Mouse (Mus musculus) gastrocnemius, adult 8-10 months (tissue): ENCODE measurements around the gene Adamtsl3. TPM values are rescaled to one million over a fixed set of nuclear protein-coding genes. Genes with fewer than 3 reads are reported as not detected.

Source experiments
- DNase-seq, 2 experiments: peaks; one replicate each; pipeline ENCODE4 v3.0.0; 2022; ENCODE audit warnings: low spot score in 2 of 2
- total RNA-seq, 4 experiments: library from RNA; stranded (reverse); gene quantifications; 2 replicates each; pipeline ENCODE4 v1.2.4; 2022

Gene Adamtsl3
- total RNA-seq: 1 to 10 TPM; 3.5 to 5.3 (median 4.4) TPM

GRCm38 (mm10) chr7:82335211-82336121 is at the start of gene Adamtsl3:
TSS of gene Adamtsl3 (plus strand) at chr7:82335694.
- peak; percentile 16 to 37 for DNase-seq

GRCm38 (mm10) chr7:82287242-82287641 is 48.3 kb upstream of the Adamtsl3 start:
- no peak for DNase-seq

- DNase-seq: no peak
Measured at GRCm38 (mm10) chr7:82293441-82293840, 42.1 kb upstream of the Adamtsl3 start.

- no peak for DNase-seq
Measured at GRCm38 (mm10) chr7:82294083-82294482, 41.4 kb upstream of the Adamtsl3 start.

- no peak for DNase-seq
Measured at GRCm38 (mm10) chr7:82294611-82295010, 40.9 kb upstream of the Adamtsl3 start.

- DNase-seq: no peak
Measured at GRCm38 (mm10) chr7:82308398-82308797, 27.1 kb upstream of the Adamtsl3 start.

GRCm38 (mm10) chr7:82318515-82318914 is 17.0 kb upstream of the Adamtsl3 start:
- no peak for DNase-seq

GRCm38 (mm10) chr7:82326616-82327015 is 8.9 kb upstream of the Adamtsl3 start:
- DNase-seq: no peak

- no peak for DNase-seq
Measured at GRCm38 (mm10) chr7:82327201-82327600, 8.3 kb upstream of the Adamtsl3 start.

GRCm38 (mm10) chr7:82327881-82328280 is 7.6 kb upstream of the Adamtsl3 start:
- DNase-seq: no peak

- no peak for DNase-seq
Measured at GRCm38 (mm10) chr7:82329831-82330230, 5.7 kb upstream of the Adamtsl3 start.

- DNase-seq: no peak
Measured at GRCm38 (mm10) chr7:82330860-82331259, 4.6 kb upstream of the Adamtsl3 start.

- DNase-seq: no peak
Measured at GRCm38 (mm10) chr7:82334000-82334399, 1.5 kb upstream of the Adamtsl3 start.

- peak; percentile 54 to 65 for DNase-seq
Measured at GRCm38 (mm10) chr7:82336132-82336531, 638 bp downstream of the Adamtsl3 start.

- no peak for DNase-seq
Measured at GRCm38 (mm10) chr7:82338121-82338520, 2.6 kb downstream of the Adamtsl3 start.

GRCm38 (mm10) chr7:82338532-82338931 is 3.0 kb downstream of the Adamtsl3 start:
- DNase-seq: no peak

GRCm38 (mm10) chr7:82339214-82339613 is 3.7 kb downstream of the Adamtsl3 start:
- no peak for DNase-seq

GRCm38 (mm10) chr7:82341476-82341875 is 6.0 kb downstream of the Adamtsl3 start:
- no peak for DNase-seq

- DNase-seq: no peak
Measured at GRCm38 (mm10) chr7:82346706-82347105, 11.2 kb downstream of the Adamtsl3 start.

- DNase-seq: no peak
Measured at GRCm38 (mm10) chr7:82349796-82350195, 14.3 kb downstream of the Adamtsl3 start.

- peak; percentile 31 for DNase-seq
Measured at GRCm38 (mm10) chr7:82350421-82350820, 14.9 kb downstream of the Adamtsl3 start.

GRCm38 (mm10) chr7:82359146-82359545 is 23.7 kb downstream of the Adamtsl3 start:
- DNase-seq: no peak

GRCm38 (mm10) chr7:82359674-82360073 is 24.2 kb downstream of the Adamtsl3 start:
- DNase-seq: no peak
